Mouse (Mus musculus): ENCODE measurements at regions not wholly inside any gene's neighbourhood (a gene's known extent, or its start where the extent isn't known, plus 50 kb on each side); places are given as distances from the start of the nearest gene placed in this dataset.

- dilution Hi-C loops (cut with MboI; ENCODE audit: extremely low pct_ligation_motif_present, extremely low pct_unique_long_range_greater_than_20kb, low sequenced_read_pairs) = no loop called here
- no peak for DNase-seq (ENCODE audit: extremely low read depth)
- no peaks in the 10 kb centered on the region for H3K4me1 ChIP-seq (ENCODE audit: control insufficient read depth in 1 of 2, insufficient read depth in 2 of 2)
- in situ Hi-C loops (cut with MboI; ENCODE audit: low pct_ligation_motif_present, low pct_unique_long_range_greater_than_20kb, low sequenced_read_pairs) = no loop called here
- TF ChIP-seq PAX5 (IDR thresholded peaks at IDR 0.05; ENCODE audit: low read length) (no peak), MAFK (IDR thresholded peaks at IDR 0.05; ENCODE audit: insufficient replicate concordance, low read length) (peak; percentile 86), EP300 (IDR thresholded peaks at IDR 0.05; ENCODE audit: low read length) (no peak), HCFC1 (IDR thresholded peaks at IDR 0.05; ENCODE audit: low read depth, low read length) (no peak), NRF1 (IDR thresholded peaks at IDR 0.05; ENCODE audit: low read depth, low read length) (no peak)
- H3K4me3 ChIP-seq (replicated peaks in 1 of 3; ENCODE audit: low read depth in 2 of 3, low read length in 2 of 3, poor library complexity in 1 of 3) = no peak overlapping the region
- no peak overlapping the region for H3K27ac ChIP-seq (ENCODE audit: insufficient read depth, low read depth)
- no peak overlapping the region for H3K9ac ChIP-seq (ENCODE audit: insufficient read depth, low read depth)
- no peak overlapping the region for H3K4me2 ChIP-seq (ENCODE audit: insufficient read depth, low read depth, poor library complexity, severe bottlenecking)
- H3K79me2 ChIP-seq (replicated peaks; ENCODE audit: control insufficient read depth, extremely low read depth, insufficient read depth, poor library complexity, severe bottlenecking) = no peaks in the 10 kb centered on the region
- no peaks in the 10 kb centered on the region for H3K9me3 ChIP-seq (replicated peaks; ENCODE audit: low read length)
- H3K36me3 ChIP-seq (replicated peaks in 1 of 2; ENCODE audit: control insufficient read depth in 1 of 2, insufficient read depth in 1 of 2, low read length in 1 of 2) = no peaks in the 10 kb centered on the region
- no peaks in the 10 kb centered on the region for H3K27me3 ChIP-seq (replicated peaks)
Measured at GRCm38 (mm10) chr10:111845946-111846345, 126.5 kb upstream of the Krr1 start.

- TF ChIP-seq CHD2 (IDR thresholded peaks at IDR 0.05; ENCODE audit: low read length) = no peak
- no peak for TF ChIP-seq CTCF (conservative IDR thresholded peaks at IDR 0.05 in 1 of 2, IDR thresholded peaks at IDR 0.05 in 1 of 2; ENCODE audit: low read depth in 2 of 2, low read length in 2 of 2)
- no peak for TF ChIP-seq GABPA (IDR thresholded peaks at IDR 0.05; ENCODE audit: insufficient replicate concordance, low read depth, low read length)
- TF ChIP-seq USF1 (IDR thresholded peaks at IDR 0.05; ENCODE audit: low read depth, low read length) = no peak
- TF ChIP-seq MAZ (IDR thresholded peaks at IDR 0.05; ENCODE audit: low read depth, low read length) = no peak
- no peak for TF ChIP-seq JUN (IDR thresholded peaks at IDR 0.05; ENCODE audit: insufficient read depth, low read depth, low read length)
- no peak for TF ChIP-seq SMC3 (IDR thresholded peaks at IDR 0.05; ENCODE audit: low read depth, low read length)
- TF ChIP-seq JUND (conservative IDR thresholded peaks at IDR 0.05; ENCODE audit: low read depth, low read length) = no peak
- no peak for TF ChIP-seq TCF12 (IDR thresholded peaks at IDR 0.05; ENCODE audit: low read depth, low read length)
- H3K9ac ChIP-seq (ENCODE audit: insufficient read depth, low read depth) = no peak overlapping the region
- no peaks in the 10 kb centered on the region for H3K4me1 ChIP-seq (ENCODE audit: control insufficient read depth in 1 of 2, insufficient read depth in 2 of 2)
- no peak overlapping the region for H3K4me2 ChIP-seq (ENCODE audit: insufficient read depth, low read depth, poor library complexity, severe bottlenecking)
- no peak for DNase-seq (ENCODE audit: extremely low read depth)
- H3K36me3 ChIP-seq (replicated peaks in 1 of 2; ENCODE audit: control insufficient read depth in 1 of 2, insufficient read depth in 1 of 2, low read length in 1 of 2) = no peaks in the 10 kb centered on the region
- H3K27ac ChIP-seq (ENCODE audit: insufficient read depth, low read depth) = no peak overlapping the region
- no peaks in the 10 kb centered on the region for H3K27me3 ChIP-seq (replicated peaks)
- H3K4me3 ChIP-seq (replicated peaks in 1 of 3; ENCODE audit: low read depth in 2 of 3, low read length in 2 of 3, poor library complexity in 1 of 3) = no peak overlapping the region
- in situ Hi-C loops (cut with MboI; ENCODE audit: low pct_ligation_motif_present, low pct_unique_long_range_greater_than_20kb, low sequenced_read_pairs) = no loop called here
- H3K9me3 ChIP-seq (replicated peaks; ENCODE audit: low read length) = no peaks in the 10 kb centered on the region
- no peaks in the 10 kb centered on the region for H3K79me2 ChIP-seq (replicated peaks; ENCODE audit: control insufficient read depth, extremely low read depth, insufficient read depth, poor library complexity, severe bottlenecking)
- dilution Hi-C loops (cut with MboI; ENCODE audit: extremely low pct_ligation_motif_present, extremely low pct_unique_long_range_greater_than_20kb, low sequenced_read_pairs) = no loop called here
Measured at GRCm38 (mm10) chr10:111854254-111854653, 118.2 kb upstream of the Krr1 start.

- dilution Hi-C loops (cut with MboI; ENCODE audit: extremely low pct_ligation_motif_present, extremely low pct_unique_long_range_greater_than_20kb, low sequenced_read_pairs) = no loop called here
Measured at GRCm38 (mm10) chr10:111855496-111855895, 117.0 kb upstream of the Krr1 start.

More at GRCm38 (mm10) chr10:111855496-111855895, 117.0 kb upstream of the Krr1 start:
- no peak for DNase-seq (ENCODE audit: extremely low read depth)
- no peaks in the 10 kb centered on the region for H3K79me2 ChIP-seq (replicated peaks; ENCODE audit: control insufficient read depth, extremely low read depth, insufficient read depth, poor library complexity, severe bottlenecking)
- H3K9me3 ChIP-seq (replicated peaks; ENCODE audit: low read length) = no peaks in the 10 kb centered on the region
- in situ Hi-C loops (cut with MboI; ENCODE audit: low pct_ligation_motif_present, low pct_unique_long_range_greater_than_20kb, low sequenced_read_pairs) = no loop called here
- H3K27me3 ChIP-seq (replicated peaks) = no peaks in the 10 kb centered on the region
- no peak overlapping the region for H3K9ac ChIP-seq (ENCODE audit: insufficient read depth, low read depth)
- no peak overlapping the region for H3K4me3 ChIP-seq (replicated peaks in 1 of 3; ENCODE audit: low read depth in 2 of 3, low read length in 2 of 3, poor library complexity in 1 of 3)
- no peaks in the 10 kb centered on the region for H3K4me1 ChIP-seq (ENCODE audit: control insufficient read depth in 1 of 2, insufficient read depth in 2 of 2)
- TF ChIP-seq MAX (IDR thresholded peaks at IDR 0.05; ENCODE audit: low read length) = no peak
- TF ChIP-seq E2F4 (IDR thresholded peaks at IDR 0.05; ENCODE audit: insufficient replicate concordance, low read depth, low read length) = no peak
- no peak for TF ChIP-seq UBTF (IDR thresholded peaks at IDR 0.05; ENCODE audit: low read depth, low read length)
- no peak for TF ChIP-seq HCFC1 (IDR thresholded peaks at IDR 0.05; ENCODE audit: low read depth, low read length)
- no peak for TF ChIP-seq IRF4 (IDR thresholded peaks at IDR 0.05; ENCODE audit: low read depth, low read length)
- TF ChIP-seq MAZ (IDR thresholded peaks at IDR 0.05; ENCODE audit: low read depth, low read length) = no peak
- TF ChIP-seq JUN (IDR thresholded peaks at IDR 0.05; ENCODE audit: insufficient read depth, low read depth, low read length) = no peak
- no peak for TF ChIP-seq BHLHE40 (IDR thresholded peaks at IDR 0.05; ENCODE audit: low read depth, low read length)
- TF ChIP-seq USF2 (conservative IDR thresholded peaks at IDR 0.05; ENCODE audit: low read depth, low read length) = no peak
- TF ChIP-seq ZMIZ1 (IDR thresholded peaks at IDR 0.05; ENCODE audit: low read depth, low read length) = no peak
- TF ChIP-seq ZNF384 (IDR thresholded peaks at IDR 0.05; ENCODE audit: low read depth, low read length) = no peak
- no peak for TF ChIP-seq CTCF (conservative IDR thresholded peaks at IDR 0.05 in 1 of 2, IDR thresholded peaks at IDR 0.05 in 1 of 2; ENCODE audit: low read depth in 2 of 2, low read length in 2 of 2)
- TF ChIP-seq TCF12 (IDR thresholded peaks at IDR 0.05; ENCODE audit: low read depth, low read length) = no peak
- no peaks in the 10 kb centered on the region for H3K36me3 ChIP-seq (replicated peaks in 1 of 2; ENCODE audit: control insufficient read depth in 1 of 2, insufficient read depth in 1 of 2, low read length in 1 of 2)
- no peak overlapping the region for H3K4me2 ChIP-seq (ENCODE audit: insufficient read depth, low read depth, poor library complexity, severe bottlenecking)
- H3K27ac ChIP-seq (ENCODE audit: insufficient read depth, low read depth) = no peak overlapping the region
